Mouse (Mus musculus): ENCODE results near the gene Cldn12.

Cldn12 gene

DNA sequence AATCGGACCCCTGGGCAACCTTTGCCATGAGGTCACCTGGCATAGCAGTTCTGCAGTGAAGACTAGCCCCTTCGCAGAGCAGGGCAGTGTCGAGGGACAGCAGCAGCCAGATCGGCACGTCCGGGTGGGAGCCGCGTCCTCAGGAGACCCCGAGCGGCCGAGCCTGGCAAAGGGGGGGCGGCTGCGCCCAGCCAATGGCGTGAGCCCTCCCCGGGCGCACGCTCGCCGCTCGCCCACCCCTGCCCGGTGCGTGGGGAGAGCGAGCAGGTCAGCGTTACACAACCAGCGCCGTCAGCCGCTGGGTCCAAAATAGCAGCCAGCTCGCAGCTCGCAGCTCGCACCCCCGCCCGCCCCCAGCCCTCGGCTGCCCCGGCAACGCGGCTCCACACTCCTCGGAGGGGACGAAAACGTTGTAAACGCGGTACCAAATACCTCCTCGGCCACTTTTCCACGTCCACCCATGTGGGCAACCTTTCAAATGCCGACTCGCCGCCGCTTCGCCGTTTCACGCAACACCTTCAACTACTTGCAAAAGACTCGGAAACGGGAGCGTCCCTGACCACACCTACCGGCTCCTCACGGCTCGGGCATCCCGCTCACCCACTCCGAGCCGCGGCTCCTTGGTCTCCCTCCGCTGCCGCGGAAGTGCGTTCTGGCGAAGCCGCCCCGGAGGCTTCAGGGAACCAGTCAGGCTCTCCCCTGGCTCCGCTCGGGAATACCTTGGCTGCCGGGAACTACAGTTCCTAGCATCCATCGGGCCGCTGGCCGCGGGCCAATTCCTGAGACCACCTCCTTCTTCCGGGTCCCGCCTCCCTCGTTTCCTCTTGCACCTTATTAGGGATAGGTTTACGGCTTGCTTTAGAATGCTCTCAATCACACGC is at the start of gene Cldn12:
Cldn12 (minus strand) TSS at position 763 of the 881 bp plus-strand sequence.
- DNase-seq (ENCODE audit: extremely low spot score, low spot score): peak; percentile 94

- no peak for DNase-seq (ENCODE audit: extremely low spot score, low spot score)
These were observed 47.7 kb upstream of the Cldn12 start for GRCm38 (mm10) chr5:5562435-5562834.

- DNase-seq (ENCODE audit: extremely low spot score, low spot score): no peak
These were observed 46.4 kb upstream of the Cldn12 start for GRCm38 (mm10) chr5:5561041-5561706.

- no peak for DNase-seq (ENCODE audit: extremely low spot score, low spot score)
These were observed 45.0 kb upstream of the Cldn12 start for GRCm38 (mm10) chr5:5559798-5560197.

- DNase-seq (ENCODE audit: extremely low spot score, low spot score): peak; percentile 95
These were observed 44.5 kb upstream of the Cldn12 start, which contains the start of gene Gtpbp10 for GRCm38 (mm10) chr5:5559079-5559740. TSS of gene Gtpbp10 (minus strand) at chr5:5559538.

GRCm38 (mm10) chr5:5551110-5551509 is 36.4 kb upstream of the Cldn12 start:
- DNase-seq (ENCODE audit: extremely low spot score, low spot score): no peak

DNA sequence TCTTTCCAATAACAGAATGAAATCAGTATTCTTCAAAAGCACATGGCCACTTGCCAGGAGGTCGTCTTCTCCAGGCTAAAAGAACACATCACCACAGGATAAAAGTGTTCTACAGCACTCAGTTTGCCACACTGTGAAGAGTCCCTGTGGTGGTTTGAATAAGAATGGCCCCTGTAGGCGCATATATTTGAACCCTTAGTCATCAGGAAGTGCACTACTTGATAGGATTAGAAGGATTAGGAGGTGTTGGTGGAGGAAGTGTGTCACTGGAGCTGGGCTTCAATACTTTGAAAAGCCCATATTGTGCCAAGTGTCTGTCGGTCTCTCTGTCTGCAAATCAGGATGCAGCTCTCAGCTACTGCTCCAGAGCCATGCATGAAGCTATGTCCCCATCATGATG is 25.6 kb upstream of the Cldn12 start:
- DNase-seq (ENCODE audit: extremely low spot score, low spot score): no peak

- DNase-seq (ENCODE audit: extremely low spot score, low spot score): no peak
These were observed 25.0 kb upstream of the Cldn12 start for GRCm38 (mm10) chr5:5539771-5540170.

GRCm38 (mm10) chr5:5536131-5536530 is 21.4 kb upstream of the Cldn12 start:
- no peak for DNase-seq (ENCODE audit: extremely low spot score, low spot score)

DNA sequence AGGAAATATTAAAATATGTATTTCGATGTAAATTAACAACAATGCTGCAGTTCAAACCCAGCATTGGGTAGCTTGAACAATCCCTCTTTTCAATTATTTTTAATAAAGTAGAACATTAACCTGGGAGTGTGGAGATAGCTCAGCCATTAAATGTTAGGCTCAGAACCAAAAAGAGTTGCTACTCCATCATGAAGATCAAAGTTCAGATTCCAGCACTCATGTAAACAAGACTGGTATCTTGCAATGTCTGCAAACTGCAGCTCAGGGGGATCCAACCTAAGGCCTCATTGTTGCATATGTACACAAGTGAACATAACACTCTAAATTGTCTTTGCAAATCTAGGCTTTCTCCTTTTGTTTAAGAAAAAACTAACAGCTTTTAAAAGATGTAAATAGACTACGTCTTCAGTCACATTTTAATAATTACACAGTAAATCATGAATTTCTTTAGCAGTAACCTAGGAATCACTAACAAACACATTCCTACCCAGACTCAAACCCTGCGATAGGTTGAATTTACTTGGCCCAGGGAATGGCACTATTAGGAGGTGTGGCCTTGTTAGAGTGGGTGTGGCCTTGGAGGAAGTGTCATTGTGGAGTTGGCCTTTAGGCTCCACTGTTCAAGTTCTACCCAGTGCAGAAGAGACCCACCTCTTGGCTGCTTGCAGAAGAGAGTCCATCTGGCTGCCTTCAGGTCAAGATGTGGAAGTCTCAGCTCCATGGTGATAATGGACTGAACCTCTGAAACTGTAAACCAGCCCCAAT is 19.1 kb upstream of the Cldn12 start:
- DNase-seq (ENCODE audit: extremely low spot score, low spot score): no peak

- no peak for DNase-seq (ENCODE audit: extremely low spot score, low spot score)
These were observed 653 bp upstream of the Cldn12 start for GRCm38 (mm10) chr5:5515411-5515810.

GRCm38 (mm10) chr5:5511401-5511800 is 3.4 kb downstream of the Cldn12 start:
- DNase-seq (ENCODE audit: extremely low spot score, low spot score): no peak

DNA sequence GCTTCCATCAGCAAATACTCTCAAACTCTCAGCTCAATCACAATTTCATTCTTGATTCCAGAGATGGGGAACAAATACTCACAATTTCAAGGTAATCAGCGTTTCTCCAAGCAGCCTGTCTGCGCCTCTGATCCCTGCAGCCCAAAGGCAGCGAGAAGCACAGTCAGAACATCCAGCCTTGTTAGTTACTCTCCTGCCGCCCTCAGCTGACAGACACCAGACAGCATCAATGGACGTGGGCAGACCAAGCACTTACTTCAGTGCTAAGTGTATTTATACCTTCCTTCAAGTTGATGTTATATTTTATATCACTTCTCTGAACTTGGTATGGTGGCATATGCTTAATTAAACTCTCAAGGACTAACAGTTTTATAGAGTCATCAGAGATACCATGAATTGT is 3.8 kb downstream of the Cldn12 start:
- DNase-seq (ENCODE audit: extremely low spot score, low spot score): peak; percentile 7

- peak; percentile 10 for DNase-seq (ENCODE audit: extremely low spot score, low spot score)
These were observed 4.4 kb downstream of the Cldn12 start for GRCm38 (mm10) chr5:5510304-5510887.

GRCm38 (mm10) chr5:5508231-5508630 is 6.5 kb downstream of the Cldn12 start:
- no peak for DNase-seq (ENCODE audit: extremely low spot score, low spot score)

GRCm38 (mm10) chr5:5507701-5508225 is 7.0 kb downstream of the Cldn12 start:
- peak; percentile 71 for DNase-seq (ENCODE audit: extremely low spot score, low spot score)

DNA sequence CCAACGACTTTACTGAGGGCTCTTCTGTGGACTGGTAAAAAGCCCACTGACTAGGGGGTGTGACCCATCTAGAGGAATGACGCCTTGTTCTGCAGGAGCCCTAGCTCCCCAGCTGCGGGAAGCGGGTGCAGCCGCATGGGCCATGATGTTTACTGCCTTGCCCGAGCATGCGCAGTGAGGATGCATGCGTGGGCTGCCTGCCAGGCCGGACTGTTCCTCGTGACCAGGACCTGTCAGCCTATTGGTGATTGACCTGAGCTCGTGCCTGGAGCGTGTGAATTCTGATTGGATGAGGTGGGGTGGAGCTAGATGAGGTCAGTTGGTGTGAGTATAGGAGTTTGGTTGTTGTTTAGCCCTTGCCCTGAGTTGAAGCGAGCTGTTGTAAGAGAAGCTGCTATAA is 10.3 kb downstream of the Cldn12 start:
- no peak for DNase-seq (ENCODE audit: extremely low spot score, low spot score)

GRCm38 (mm10) chr5:5503381-5503780 is 11.4 kb downstream of the Cldn12 start:
- DNase-seq (ENCODE audit: extremely low spot score, low spot score): no peak

- DNase-seq (ENCODE audit: extremely low spot score, low spot score): no peak
These were observed 13.2 kb downstream of the Cldn12 start for GRCm38 (mm10) chr5:5501583-5501982.

GRCm38 (mm10) chr5:5496393-5496792 is 18.4 kb downstream of the Cldn12 start:
- no peak for DNase-seq (ENCODE audit: extremely low spot score, low spot score)

DNA sequence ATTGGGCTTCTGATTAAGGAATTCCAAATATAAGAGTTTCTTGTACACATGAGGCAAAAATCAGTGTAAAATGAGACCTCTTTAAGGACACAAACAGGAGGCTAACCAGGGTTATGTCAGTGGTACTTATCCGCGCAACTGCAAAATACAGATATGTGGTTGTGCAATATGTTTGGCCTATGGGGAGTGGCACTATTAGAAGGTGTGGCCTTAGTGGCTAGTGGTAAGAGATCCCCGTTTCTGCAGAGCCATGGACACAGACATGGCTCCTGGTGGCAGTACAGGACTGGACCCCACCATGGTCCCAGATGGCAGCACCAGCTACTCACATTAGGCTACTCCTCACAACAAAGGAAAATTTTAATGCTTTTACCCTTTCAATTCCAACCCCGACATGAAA is 19.7 kb downstream of the Cldn12 start:
- no peak for DNase-seq (ENCODE audit: extremely low spot score, low spot score)
